Mouse (Mus musculus): ENCODE measurements around the gene Baat.
"Not testable (repeated sequence)": the region's sequence is repeated elsewhere in the genome, so short reads cannot be mapped to it uniquely, and the experiment has no call there.

- TF ChIP-seq HCFC1 (IDR thresholded peaks at IDR 0.05; ENCODE audit: borderline replicate concordance, insufficient read depth, low read length); CHD2 (IDR thresholded peaks at IDR 0.05; ENCODE audit: low read depth, low read length); ZC3H11A (IDR thresholded peaks at IDR 0.05; ENCODE audit: borderline replicate concordance, low read depth, low read length); MAFK (IDR thresholded peaks at IDR 0.05; ENCODE audit: insufficient read depth, low read depth, low read length); ZNF384 (IDR thresholded peaks at IDR 0.05; ENCODE audit: low read depth, low read length): not testable (repeated sequence)
Measured at GRCm38 (mm10) chr4:49451133-49451847, 55.1 kb downstream of the Baat start.

Data from ES-E14 (cell line).